Mouse (Mus musculus) embryonic fibroblast, embryonic 13.5 days (primary cell): ENCODE results near the gene Dlat. TPM values are rescaled to one million over a fixed set of nuclear protein-coding genes. Genes with fewer than 3 reads are reported as not detected.

Experiments
- H3K27ac ChIP-seq: 2 replicates; pipeline ENCODE4 v1.5.1; 2012; ENCODE audit warnings: low read length, control low read depth, inconsistent platforms; ENCODE audit not compliant: insufficient read depth
- H3K4me1 ChIP-seq: 2 replicates; pipeline ENCODE4 v1.6.1; 2011; ENCODE audit warnings: low read length; ENCODE audit not compliant: control insufficient read depth, insufficient read depth
- H3K4me3 ChIP-seq: 2 replicates; pipeline ENCODE4 v1.5.1; 2011; ENCODE audit warnings: mild to moderate bottlenecking, control low read depth, low read length; ENCODE audit not compliant: insufficient read depth
- CTCF ChIP-seq: IDR thresholded peaks from 2 replicates; pipeline ENCODE4 v1.5.1; 2011; ENCODE audit warnings: mild to moderate bottlenecking, control low read depth, low read length, moderate library complexity, borderline replicate concordance; ENCODE audit not compliant: insufficient read depth
- POLR2A ChIP-seq: IDR thresholded peaks from 2 replicates; pipeline ENCODE4 v1.6.1; 2011; ENCODE audit warnings: low read depth, mild to moderate bottlenecking, control low read depth, low read length, moderate library complexity
- polyA plus RNA-seq: library from polyadenylated mRNA; stranded (reverse); fragments of >200 nt; gene quantifications from 2 replicates; pipeline ENCODE4 v1.2.4, GENCODE M21; 2011; ENCODE audit warnings: low read depth; ENCODE audit not compliant: missing spikeins, insufficient read length

Gene Dlat
- polyA plus RNA-seq, 1 experiment, result 46.2 TPM

DNA sequence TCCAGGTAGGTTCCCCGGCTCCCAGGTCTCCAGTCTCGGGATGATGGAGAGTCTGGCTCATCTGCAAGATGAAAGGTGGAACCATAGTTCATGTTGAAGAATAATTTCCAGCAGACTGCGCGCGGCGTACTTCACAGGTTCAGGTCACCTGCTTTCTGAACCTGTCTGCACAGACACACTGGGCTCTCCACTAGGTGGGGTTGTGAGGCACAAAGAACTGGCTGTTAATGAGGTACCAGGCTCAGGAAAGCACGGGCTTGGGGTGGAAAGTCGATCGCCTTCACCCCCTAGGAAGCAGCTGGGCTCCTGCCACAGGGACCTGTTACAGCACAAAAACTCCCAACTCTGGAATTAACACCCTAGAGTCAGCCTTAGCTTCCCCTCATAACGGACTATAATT, 34.1 kb upstream of the Dlat start:
- Histone ChIP-seq H3K4me3 (no peak overlapping the region), H3K27ac (no peak overlapping the region), H3K4me1 (no peaks in the 10 kb centered on the region)
- TF ChIP-seq POLR2A (no peak), CTCF (peak; percentile 36; the same call in 1 of the 2 replicates)

DNA sequence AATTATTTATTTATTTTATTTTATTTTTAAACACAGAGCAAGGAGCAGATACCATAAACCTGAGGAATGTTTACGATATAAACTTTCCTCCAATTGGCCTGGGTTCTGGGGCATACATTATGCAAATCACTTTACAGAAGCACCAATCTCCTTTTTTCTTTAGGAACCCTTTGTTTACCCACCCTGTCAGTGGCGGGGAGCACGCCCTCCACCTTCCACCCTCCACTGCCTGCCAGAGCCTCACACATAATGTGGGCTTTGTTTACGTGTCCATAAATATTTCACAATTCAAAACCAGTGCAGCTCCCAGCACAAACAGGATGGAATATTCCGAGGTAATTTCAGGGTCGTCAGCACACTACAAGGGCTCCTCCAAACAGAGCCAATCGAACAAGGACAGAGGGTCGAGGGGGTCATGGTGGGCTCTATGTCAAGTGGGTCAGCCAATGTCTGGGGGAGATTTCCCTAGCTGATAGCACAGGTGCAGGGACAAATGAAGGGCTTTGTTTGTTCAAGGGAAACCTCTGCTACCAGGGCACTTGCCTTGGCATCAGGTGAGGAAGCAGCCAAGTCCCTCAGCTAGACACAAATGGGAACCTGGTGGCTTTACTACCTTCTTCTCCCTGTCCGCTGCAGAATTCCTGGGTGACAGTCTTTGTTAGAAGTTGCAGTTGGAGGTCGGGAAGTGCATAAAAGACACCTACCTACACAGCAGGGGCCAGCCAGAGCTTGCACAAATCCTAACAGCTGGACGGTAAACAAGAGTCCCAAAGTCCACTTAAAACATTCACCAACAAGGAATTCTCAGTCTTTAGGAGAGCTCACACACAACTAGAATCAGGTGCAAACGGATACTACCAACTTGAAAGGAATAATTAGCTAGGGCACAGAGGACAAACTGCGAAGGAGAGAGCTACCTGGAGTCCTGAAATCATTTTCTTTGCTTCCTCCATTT, 33.3 kb upstream of the Dlat start:
- no peak overlapping the region for H3K27ac ChIP-seq
- TF ChIP-seq POLR2A (no peak), CTCF (no peak)
- H3K4me1 ChIP-seq, result no peaks in the 10 kb centered on the region
- no peak overlapping the region for H3K4me3 ChIP-seq

DNA sequence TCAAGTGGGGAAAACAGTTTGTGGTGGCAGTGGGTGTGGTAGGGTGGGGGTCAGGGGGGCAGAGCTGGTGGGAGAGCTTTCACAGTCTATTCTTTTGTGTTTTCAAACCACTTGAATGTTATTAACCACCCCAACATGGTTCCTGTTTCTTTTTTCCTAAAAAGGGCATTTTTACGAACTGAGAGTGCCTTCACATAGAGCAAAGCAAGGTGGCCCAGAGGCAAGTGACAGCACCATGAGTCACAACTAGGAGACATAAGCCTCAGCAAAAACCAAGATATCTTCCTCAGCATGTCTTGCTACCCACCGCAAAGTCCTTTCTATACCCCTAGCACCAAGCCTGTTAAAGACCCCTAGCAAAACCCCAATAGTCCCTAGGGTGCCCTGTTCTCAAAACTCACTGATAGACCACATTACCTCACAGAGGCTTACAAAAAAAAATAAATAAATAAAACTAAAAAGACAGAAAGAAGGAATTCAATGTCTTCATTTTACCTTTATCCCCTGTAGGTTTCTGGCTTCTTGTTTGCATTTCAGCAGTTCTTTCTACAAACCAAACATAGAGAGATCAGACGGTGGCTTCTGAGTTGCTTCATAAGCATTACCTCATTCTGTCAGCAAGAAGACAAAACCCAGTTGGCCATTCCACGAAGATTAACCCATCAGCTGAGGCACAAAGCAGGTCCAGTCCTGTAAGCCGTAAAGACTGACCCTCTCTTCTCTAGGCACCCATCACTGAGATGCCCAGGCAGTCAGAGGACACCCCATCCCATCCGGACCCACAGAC, 27.5 kb upstream of the Dlat start:
- H3K4me1 ChIP-seq, result no peaks in the 10 kb centered on the region; the same call in 1 of the 2 replicates
- TF ChIP-seq CTCF (no peak), POLR2A (no peak)
- peak overlapping the region; percentile 20; the same call in 1 of the 2 replicates for H3K27ac ChIP-seq
- H3K4me3 ChIP-seq, result no peak overlapping the region

DNA sequence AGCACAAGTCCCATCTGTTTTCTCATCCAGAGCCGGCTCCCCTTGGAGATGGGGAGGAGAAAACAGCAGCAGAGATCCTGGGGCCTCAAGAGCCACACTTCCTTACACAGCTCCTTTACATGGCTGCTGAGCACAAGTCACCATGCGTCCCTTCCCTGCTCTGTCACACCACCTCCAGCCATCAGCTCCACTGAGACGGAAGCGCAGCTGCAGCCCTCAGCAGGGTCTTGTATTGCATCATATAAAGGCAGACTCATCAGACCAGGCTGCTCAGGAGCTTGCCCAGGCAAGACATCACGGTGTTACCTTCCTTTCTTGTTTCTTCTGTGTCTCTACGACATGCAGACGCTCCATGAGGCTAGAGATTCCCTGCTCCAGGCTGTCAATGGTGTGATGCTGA, 22.1 kb upstream of the Dlat start:
- Histone ChIP-seq H3K4me3 (no peak overlapping the region), H3K4me1 (no peaks in the 10 kb centered on the region; the same call in 1 of the 2 replicates), H3K27ac (no peak overlapping the region)
- no peak for TF ChIP-seq CTCF
- TF ChIP-seq POLR2A, result no peak

DNA sequence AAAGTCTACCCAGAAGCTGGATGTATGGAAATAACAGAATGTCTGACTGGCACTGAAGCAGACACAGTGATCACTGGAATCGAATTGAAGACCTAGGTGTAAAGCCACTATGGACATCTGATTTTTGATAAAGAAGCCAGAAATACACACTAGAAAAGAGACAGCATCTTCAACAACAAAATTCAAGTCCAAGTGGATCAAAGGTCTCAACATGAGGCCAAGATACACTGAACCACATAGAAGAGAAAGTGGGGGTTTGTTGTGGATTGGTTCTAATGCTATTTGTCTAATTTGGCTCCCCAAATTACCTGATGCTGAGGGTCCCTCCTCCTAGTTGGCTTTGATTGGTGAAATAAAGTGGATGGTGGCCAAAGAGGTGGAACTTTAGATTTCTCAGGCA, 19.8 kb upstream of the Dlat start:
- no peak overlapping the region for H3K4me3 ChIP-seq
- peak overlapping the region; percentile 51; the same call in 1 of the 2 replicates for H3K27ac ChIP-seq
- TF ChIP-seq POLR2A, result no peak
- TF ChIP-seq CTCF, result no peak
- no peaks in the 10 kb centered on the region; the same call in 1 of the 2 replicates for H3K4me1 ChIP-seq

DNA sequence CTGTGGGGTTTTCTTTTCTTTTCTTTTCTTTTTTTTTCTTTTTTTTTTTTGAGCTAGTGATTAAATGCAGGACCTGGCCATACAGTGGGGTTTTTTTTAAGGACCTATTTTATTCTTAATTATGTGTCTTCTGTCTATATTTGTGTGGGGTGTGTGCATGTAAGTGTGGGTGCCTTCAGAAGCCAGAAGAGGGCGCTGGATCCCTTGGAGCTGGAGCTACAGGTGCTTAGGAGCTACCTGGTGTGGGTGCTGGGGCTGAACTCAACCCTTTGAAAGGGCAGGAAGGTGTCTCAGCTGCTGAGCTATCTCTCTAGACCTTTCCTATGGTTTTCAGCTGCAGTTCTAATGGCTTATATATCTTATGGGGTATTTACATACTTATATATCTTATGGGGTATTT, 15.2 kb upstream of the Dlat start:
- no peak overlapping the region for H3K27ac ChIP-seq
- H3K4me3 ChIP-seq, result no peak overlapping the region

DNA sequence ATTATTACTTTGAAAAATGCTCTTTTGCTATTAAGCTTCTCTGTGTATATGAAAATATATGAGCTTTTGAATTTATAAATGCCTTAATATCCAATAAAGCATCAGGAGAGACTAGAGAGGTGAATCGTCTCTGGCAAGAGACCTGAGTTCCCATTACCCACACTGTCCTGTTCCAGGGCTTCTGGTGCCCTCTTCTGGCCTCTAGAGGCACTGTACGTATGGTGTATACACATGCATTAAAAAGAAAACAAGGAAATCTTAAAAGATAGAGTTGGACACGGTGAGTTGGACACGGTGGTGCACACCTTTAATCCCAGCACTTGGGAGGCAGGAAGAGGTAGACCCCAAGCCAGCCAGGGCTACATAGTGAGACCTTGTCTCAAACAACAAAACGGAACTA, 11.1 kb upstream of the Dlat start:
- peak; percentile 39; the same call in 1 of the 2 replicates for TF ChIP-seq CTCF
- no peak for TF ChIP-seq POLR2A
- no peaks in the 10 kb centered on the region for H3K4me1 ChIP-seq
- no peak overlapping the region for H3K4me3 ChIP-seq
- H3K27ac ChIP-seq, result no peak overlapping the region

More for the DNA sequence above, 15.2 kb upstream of the Dlat start:
- H3K4me1 ChIP-seq, result no peaks in the 10 kb centered on the region; the same call in 1 of the 2 replicates
- TF ChIP-seq CTCF, result no peak
- TF ChIP-seq POLR2A, result no peak

DNA sequence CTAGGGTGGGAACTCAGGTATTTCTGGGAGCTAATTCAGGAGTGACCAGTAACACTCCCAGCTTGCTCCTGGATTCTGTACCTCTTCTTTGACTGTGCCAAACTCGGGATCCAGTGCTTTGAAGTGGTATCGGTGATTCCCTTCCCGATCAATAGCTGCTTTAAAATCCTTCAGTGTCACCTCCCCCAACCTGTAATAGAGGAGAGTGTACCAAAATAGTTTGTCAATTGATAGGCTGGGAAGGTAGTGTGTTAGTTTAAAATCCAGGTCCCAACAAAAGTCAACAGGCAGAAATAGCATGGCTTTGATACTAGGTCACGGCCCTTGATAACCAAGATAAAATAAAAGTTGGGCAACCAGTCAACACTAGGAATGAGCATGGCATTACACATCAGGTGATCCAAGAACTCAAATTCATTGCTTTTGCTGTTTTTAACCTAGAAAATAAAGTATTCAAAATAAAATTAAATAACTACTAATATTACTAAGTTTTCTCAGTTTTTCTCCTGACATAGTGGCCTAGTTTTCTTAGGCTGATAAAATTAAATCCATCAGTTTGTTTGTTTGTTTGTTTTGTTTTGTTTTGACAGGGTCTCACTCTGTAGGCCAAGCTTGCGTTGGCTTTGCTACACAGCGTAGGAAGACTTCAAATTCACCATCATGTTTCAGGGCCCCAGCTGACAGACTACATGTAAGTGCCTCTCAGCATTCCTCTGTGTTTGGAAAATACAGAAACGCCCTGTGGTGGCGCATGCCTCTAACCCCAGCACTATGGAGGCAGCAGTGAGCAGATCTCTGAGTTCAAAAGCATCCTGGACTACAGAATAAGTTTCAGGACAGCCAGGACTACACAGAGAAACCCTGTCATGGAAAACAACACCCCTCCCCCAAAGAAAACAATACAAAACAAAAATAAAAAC, 8.3 kb upstream of the Dlat start:
- Histone ChIP-seq H3K4me1 (no peaks in the 10 kb centered on the region), H3K4me3 (no peak overlapping the region), H3K27ac (no peak overlapping the region)
- TF ChIP-seq CTCF (no peak), POLR2A (no peak)

DNA sequence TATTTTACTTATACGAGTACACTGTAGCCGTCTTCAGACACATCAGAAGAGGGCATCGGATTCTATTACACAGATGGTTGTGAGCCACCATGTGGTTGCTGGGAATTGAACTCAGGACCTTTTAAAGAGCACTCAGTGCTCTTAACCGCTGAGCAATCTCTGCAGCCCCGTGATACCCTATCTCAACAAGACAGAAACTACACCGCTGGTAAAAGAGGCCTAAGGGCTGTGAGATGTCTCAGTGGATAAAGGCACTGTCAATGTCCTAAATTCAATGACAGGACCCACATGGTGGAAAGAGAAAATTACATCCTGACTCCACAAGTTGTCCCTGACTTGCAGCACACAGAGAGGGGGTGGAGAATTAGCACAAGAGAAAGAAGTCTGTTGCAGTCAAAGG, 6.9 kb upstream of the Dlat start:
- no peak for TF ChIP-seq POLR2A

More for the DNA sequence above, 6.9 kb upstream of the Dlat start:
- no peak overlapping the region for H3K4me3 ChIP-seq
- H3K27ac ChIP-seq, result no peak overlapping the region
- no peaks in the 10 kb centered on the region for H3K4me1 ChIP-seq
